Mouse (Mus musculus) ES-CJ7 (cell line): ENCODE measurements around the gene Prss12.

Source experiments
- DNase-seq: peaks from one replicate; pipeline ENCODE4 v3.0.0; 2011; ENCODE audit warnings: low read depth, low spot score

Gene Prss12

GRCm38 (mm10) chr3:123446708-123447537 is at the start of gene Prss12:
Gene Prss12, plus strand, starts transcription at chr3:123446913.
- DNase-seq = no peak

- no peak for DNase-seq
Measured at GRCm38 (mm10) chr3:123397562-123398481, 48.9 kb upstream of the Prss12 start.

- no peak for DNase-seq
Measured at GRCm38 (mm10) chr3:123404945-123405344, 41.8 kb upstream of the Prss12 start.

- DNase-seq = no peak
Measured at GRCm38 (mm10) chr3:123411821-123412578, 34.7 kb upstream of the Prss12 start.

GRCm38 (mm10) chr3:123413173-123413572 is 33.5 kb upstream of the Prss12 start:
- DNase-seq = no peak

- no peak for DNase-seq
Measured at GRCm38 (mm10) chr3:123425647-123426046, 21.1 kb upstream of the Prss12 start.

- DNase-seq = no peak
Measured at GRCm38 (mm10) chr3:123428005-123428404, 18.7 kb upstream of the Prss12 start.

- DNase-seq = no peak
Measured at GRCm38 (mm10) chr3:123429597-123430458, 16.9 kb upstream of the Prss12 start.

- DNase-seq = no peak
Measured at GRCm38 (mm10) chr3:123431951-123432674, 14.6 kb upstream of the Prss12 start.

- no peak for DNase-seq
Measured at GRCm38 (mm10) chr3:123433362-123433761, 13.4 kb upstream of the Prss12 start.

GRCm38 (mm10) chr3:123437608-123438007 is 9.1 kb upstream of the Prss12 start:
- DNase-seq = no peak

GRCm38 (mm10) chr3:123440490-123440889 is 6.2 kb upstream of the Prss12 start:
- no peak for DNase-seq

- DNase-seq = no peak
Measured at GRCm38 (mm10) chr3:123444466-123444865, 2.2 kb upstream of the Prss12 start.

- DNase-seq = no peak
Measured at GRCm38 (mm10) chr3:123447538-123448059, 886 bp downstream of the Prss12 start.

GRCm38 (mm10) chr3:123448096-123448495 is 1.4 kb downstream of the Prss12 start:
- DNase-seq = no peak

- no peak for DNase-seq
Measured at GRCm38 (mm10) chr3:123450107-123450506, 3.4 kb downstream of the Prss12 start.

- DNase-seq = no peak
Measured at GRCm38 (mm10) chr3:123452904-123453303, 6.2 kb downstream of the Prss12 start.

- DNase-seq = no peak
Measured at GRCm38 (mm10) chr3:123459492-123459891, 12.8 kb downstream of the Prss12 start.

- DNase-seq = no peak
Measured at GRCm38 (mm10) chr3:123460436-123460835, 13.7 kb downstream of the Prss12 start.

- DNase-seq = no peak
Measured at GRCm38 (mm10) chr3:123462264-123462663, 15.6 kb downstream of the Prss12 start.
